Mouse (Mus musculus): ENCODE data around the gene Cbln4.

GRCm38 (mm10) chr2:171996979-171997686 is 46.1 kb downstream of the Cbln4 start:
- TF ChIP-seq CTCF (IDR thresholded peaks at IDR 0.05; ENCODE audit: borderline replicate concordance, extremely low read depth, insufficient read depth, insufficient read length), result no peak
- no peak for TF ChIP-seq POLR2A (IDR thresholded peaks at IDR 0.05; ENCODE audit: borderline replicate concordance, extremely low read depth, insufficient read depth, insufficient read length, poor library complexity, severe bottlenecking)
